Mouse (Mus musculus) heart, embryonic 11.5 days (tissue): ENCODE data around the gene Cdc42ep3. TPM values are rescaled to one million over a fixed set of nuclear protein-coding genes. Genes with fewer than 3 reads are reported as not detected.
A peak's percentile ranks its signal among the peaks of the same experiment; 100 is the strongest.

Experiments used
- ATAC-seq: fragments of 200-750 bp; cut with Nextera tagmentation; replicated peaks from 2 replicates; pipeline ENCODE4 v1.8.0; 2017; ENCODE audit warnings: moderate library complexity; ENCODE audit not compliant: insufficient number of reproducible peaks, low FRiP score, low TSS enrichment
- H3K27ac ChIP-seq: fragments of 300-500 bp; sonication (generic); 2 replicates; pipeline ENCODE4 v1.5.1; 2014; ENCODE audit warnings: mild to moderate bottlenecking, low read depth, low read length
- H3K27me3 ChIP-seq: fragments of 300-500 bp; sonication (generic); 2 replicates; pipeline ENCODE4 v1.6.1; 2014; ENCODE audit warnings: mild to moderate bottlenecking, low read length, mixed read lengths; ENCODE audit not compliant: control insufficient read depth, insufficient read depth
- H3K36me3 ChIP-seq: fragments of 300-500 bp; sonication (generic); 2 replicates; pipeline ENCODE4 v1.6.1; 2014; ENCODE audit warnings: mild to moderate bottlenecking, low read length, moderate library complexity, mixed read lengths; ENCODE audit not compliant: control insufficient read depth, insufficient read depth
- H3K4me1 ChIP-seq: fragments of 300-500 bp; sonication (generic); 2 replicates; pipeline ENCODE4 v1.6.1; 2014; ENCODE audit warnings: low read length; ENCODE audit not compliant: control insufficient read depth, insufficient read depth
- H3K4me2 ChIP-seq: fragments of 300-500 bp; sonication (generic); 2 replicates; pipeline ENCODE4 v1.6.1; 2014; ENCODE audit warnings: mild to moderate bottlenecking, moderate library complexity
- H3K4me3 ChIP-seq: fragments of 300-500 bp; sonication (generic); 2 replicates; pipeline ENCODE4 v1.5.1; 2014; ENCODE audit warnings: low read depth, low read length
- H3K9ac ChIP-seq: fragments of 300-500 bp; sonication (generic); 2 replicates; pipeline ENCODE4 v1.6.1; 2014; ENCODE audit warnings: mild to moderate bottlenecking, low read depth, low read length, moderate library complexity
- H3K9me3 ChIP-seq: fragments of 300-500 bp; sonication (generic); replicated peaks from 2 replicates; pipeline ENCODE4 v1.6.1; 2016; ENCODE audit warnings: low read length; ENCODE audit not compliant: control insufficient read depth
- WGBS: fragments of 180-500 bp; shearing (Covaris S2); extraction: QIAGEN DNeasy Blood & Tissue Kit; methylation state at CpG from one replicate; pipeline ENCODE4 v1.1.7; 2014; ENCODE audit not compliant: insufficient replicate concordance; 5-methylcytosine and 5-hydroxymethylcytosine counted together
- polyA plus RNA-seq: library from polyadenylated mRNA; unstranded; fragments of >200 nt; fragmentation: Nextera tagmentation; extraction: Ambion mirVana; gene quantifications from 2 replicates; pipeline ENCODE4 v1.2.1, GENCODE M21; 2014

The Cdc42ep3 gene
- polyA plus RNA-seq, 1 experiment from 2014 or later: 35.0 TPM

DNA sequence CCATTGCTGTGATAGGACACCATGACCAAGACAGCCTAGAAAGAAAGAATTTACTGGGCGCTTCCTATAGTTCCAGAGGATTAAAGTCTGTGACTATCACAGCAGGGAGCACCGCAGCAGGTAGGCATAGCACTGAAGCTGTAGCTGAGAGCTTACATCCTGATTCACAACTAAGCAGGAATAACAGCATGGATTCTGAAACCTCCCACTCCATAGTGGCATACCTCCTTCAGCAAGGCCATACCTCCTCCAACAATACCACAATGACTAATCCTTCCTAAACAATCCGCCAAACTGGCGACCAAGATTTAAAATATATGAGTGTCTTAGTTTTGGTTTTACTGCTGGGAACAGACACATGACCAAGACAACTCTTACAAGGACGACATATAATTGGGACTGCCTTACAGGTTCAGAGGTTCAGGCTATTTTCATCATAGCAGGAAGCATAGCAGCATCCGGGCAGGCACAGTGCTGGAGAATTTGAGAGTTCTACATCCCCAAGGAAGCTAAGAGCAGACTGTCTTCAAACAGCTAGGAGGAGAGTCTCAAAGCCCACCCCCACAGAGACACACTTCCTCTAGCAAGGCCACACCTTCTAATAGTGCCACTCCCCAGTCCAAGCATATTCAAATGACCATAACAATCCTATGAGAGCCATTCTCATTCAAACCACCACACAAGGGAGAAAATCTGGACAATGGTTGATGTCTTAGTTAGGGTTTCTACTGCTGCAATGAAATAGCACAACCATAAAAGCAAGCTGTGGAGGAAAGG is 21.7 kb upstream of the Cdc42ep3 start:
- H3K36me3 ChIP-seq: no peaks in the 10 kb centered on the region
- no peak for ATAC-seq
- no peak overlapping the region for H3K9ac ChIP-seq
- no peaks in the 10 kb centered on the region for H3K27me3 ChIP-seq
- H3K4me2 ChIP-seq: no peak overlapping the region
- 0 out of 2 replicates have a peak, but pooled peaks cover 12% of the 10 kb centered on the region for H3K4me1 ChIP-seq
- no peak overlapping the region for H3K27ac ChIP-seq
- WGBS: 61% methylated on average over 6 of the region's 6 CpGs
- H3K9me3 ChIP-seq: no peaks in the 10 kb centered on the region
- H3K4me3 ChIP-seq: no peak overlapping the region

DNA sequence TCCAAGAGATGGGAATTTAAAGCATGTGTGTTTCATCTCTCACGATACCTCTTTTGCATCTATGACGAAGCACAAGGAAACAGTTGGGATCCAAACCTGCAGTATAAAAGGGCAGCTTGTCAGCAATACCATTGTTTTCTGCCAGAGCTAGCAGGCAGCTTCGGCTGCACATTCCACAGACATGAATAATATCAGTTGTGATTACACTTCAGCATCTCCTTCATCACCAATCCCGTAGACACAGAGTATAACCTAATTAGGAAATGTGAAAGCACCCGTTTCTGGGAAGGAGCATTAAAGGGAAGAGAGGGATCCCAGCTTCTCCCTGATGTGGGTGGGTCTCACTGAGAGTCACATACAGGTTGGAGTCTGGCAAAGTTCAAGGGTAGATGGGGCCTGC is 18.1 kb upstream of the Cdc42ep3 start:
- Histone ChIP-seq H3K4me3 (no peak overlapping the region), H3K4me1 (0 out of 2 replicates have a peak, but pooled peaks cover 10% of the 10 kb centered on the region), H3K9me3 (no peaks in the 10 kb centered on the region), H3K27me3 (no peaks in the 10 kb centered on the region), H3K36me3 (no peaks in the 10 kb centered on the region), H3K27ac (no peak overlapping the region), H3K9ac (no peak overlapping the region), H3K4me2 (peak overlapping the region; percentile 25; the same call in 1 of the 2 replicates)
- no peak for ATAC-seq
- 33% methylated on average over 5 of the region's 5 CpGs for WGBS

DNA sequence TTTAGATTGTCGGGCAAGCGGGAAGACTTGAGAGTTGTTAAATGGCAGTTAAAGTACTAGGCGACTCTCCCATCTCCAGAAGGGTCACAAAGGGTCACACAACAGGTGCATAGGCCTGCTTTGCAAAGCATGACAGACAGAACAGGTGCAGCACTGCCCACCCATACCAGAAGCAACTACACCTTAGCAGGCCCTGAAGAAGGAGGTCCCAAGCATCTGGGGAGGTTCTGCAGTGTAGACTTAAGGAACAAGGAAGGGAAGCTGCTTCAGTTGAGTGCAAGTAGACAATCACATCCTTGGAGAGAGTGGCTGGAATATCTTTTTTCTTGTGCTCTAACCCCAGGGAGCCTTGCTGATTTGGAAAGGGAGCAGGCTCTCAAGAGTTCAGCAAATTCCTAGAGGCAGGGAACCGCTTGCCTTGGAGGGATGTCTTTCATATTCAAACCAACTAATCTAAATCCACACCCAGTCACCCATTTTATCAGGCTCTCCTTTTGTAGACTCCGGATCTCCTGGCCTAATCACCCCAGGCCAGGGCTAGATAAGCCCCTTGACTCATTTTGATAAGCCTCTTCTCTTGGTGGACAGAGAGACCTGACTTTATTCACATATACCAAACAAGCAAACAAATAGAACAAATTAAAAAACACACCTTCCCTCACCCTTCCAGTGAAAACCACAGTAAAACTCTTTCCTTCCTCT is 10.0 kb upstream of the Cdc42ep3 start:
- H3K27me3 ChIP-seq: no peaks in the 10 kb centered on the region
- H3K27ac ChIP-seq: no peak overlapping the region
- H3K9me3 ChIP-seq: no peaks in the 10 kb centered on the region
- H3K9ac ChIP-seq: no peak overlapping the region
- 0 out of 2 replicates have a peak, but pooled peaks cover 3% of the 10 kb centered on the region for H3K4me1 ChIP-seq
- H3K36me3 ChIP-seq: no peaks in the 10 kb centered on the region
- H3K4me2 ChIP-seq: no peak overlapping the region
- H3K4me3 ChIP-seq: no peak overlapping the region
- ATAC-seq: no peak
- 47% methylated on average over 5 of the region's 5 CpGs for WGBS

DNA sequence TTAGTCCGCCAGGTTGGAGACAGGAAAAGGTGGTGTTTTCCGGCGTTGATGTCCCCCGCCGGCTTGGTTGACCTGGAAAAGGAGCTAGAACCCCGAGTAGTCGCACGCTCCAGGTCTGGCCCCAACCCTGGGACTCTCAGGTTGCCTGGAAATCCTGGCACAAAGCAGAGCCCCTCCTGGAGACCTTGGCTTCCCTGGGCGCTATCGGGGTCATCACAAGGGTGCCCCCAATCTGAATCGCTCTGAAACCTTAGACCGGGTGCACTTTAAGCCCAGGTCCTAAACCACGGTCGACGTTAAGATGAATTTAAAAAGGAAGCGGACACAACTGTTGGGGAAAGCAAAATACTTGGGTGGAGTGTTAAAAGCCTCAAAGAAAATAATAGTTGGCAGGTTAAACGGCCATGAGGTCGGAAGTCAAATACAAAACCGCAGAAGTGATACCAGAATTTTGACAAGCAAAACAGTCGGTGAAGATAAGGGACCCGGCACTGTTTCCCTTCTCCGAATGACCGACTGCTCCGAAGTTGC is 1.2 kb upstream of the Cdc42ep3 start:
- Histone ChIP-seq H3K4me2 (peak overlapping the region; percentile 100), H3K27me3 (no peaks in the 10 kb centered on the region), H3K4me3 (peak overlapping the region; percentile 81), H3K36me3 (no peaks in the 10 kb centered on the region), H3K9me3 (no peaks in the 10 kb centered on the region), H3K9ac (peak overlapping the region; percentile 88), H3K27ac (no peak overlapping the region), H3K4me1 (peaks cover 6% of the 10 kb centered on the region; the same call in 1 of the 2 replicates)
- no peak for ATAC-seq
- 3% methylated on average over 24 of the region's 24 CpGs for WGBS

DNA sequence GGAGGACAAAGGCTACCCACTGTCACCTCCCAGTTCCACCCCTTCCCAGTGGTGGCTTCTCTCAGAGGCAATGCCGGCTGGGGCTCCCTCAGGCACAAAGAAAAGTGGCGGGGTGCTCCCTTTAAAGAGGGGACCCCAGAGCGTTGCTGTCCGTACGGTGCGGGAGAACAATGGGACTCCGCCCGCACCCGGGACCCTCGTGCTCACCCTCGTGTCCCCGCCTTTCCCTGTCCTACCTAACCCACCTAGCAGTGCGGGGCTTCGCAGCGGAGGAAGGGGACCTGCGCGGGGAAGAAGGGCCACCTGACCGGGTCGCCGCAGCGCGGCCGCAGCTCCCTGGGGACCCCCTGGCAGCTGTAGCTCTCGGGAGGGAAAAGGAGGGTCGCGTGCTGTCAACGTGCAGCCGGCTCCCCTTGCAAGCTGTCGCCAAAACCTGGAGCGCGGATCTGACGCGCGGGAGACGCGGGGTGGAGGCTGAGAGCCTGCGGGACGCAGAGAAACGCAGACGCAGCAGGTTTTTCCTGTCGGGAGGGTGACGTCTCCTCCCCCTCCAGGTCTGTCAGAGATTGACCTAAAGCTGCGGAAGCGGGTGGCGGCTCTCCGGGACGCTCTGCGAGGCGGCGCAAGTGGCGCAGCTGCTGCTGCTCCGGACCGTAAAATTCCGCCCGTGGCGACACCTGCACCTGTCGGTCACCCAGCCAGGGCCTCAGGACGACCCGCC is 540 bp upstream of the Cdc42ep3 start:
- Histone ChIP-seq H3K4me2 (peak overlapping the region; percentile 100), H3K9me3 (no peaks in the 10 kb centered on the region), H3K27ac (peak overlapping the region; percentile 74), H3K4me3 (peak overlapping the region; percentile 81), H3K4me1 (peaks cover 13% of the 10 kb centered on the region), H3K27me3 (no peaks in the 10 kb centered on the region), H3K36me3 (no peaks in the 10 kb centered on the region), H3K9ac (peak overlapping the region; percentile 88)
- under 1% methylated on average over 59 of the region's 59 CpGs for WGBS
- ATAC-seq: peak; percentile 43

DNA sequence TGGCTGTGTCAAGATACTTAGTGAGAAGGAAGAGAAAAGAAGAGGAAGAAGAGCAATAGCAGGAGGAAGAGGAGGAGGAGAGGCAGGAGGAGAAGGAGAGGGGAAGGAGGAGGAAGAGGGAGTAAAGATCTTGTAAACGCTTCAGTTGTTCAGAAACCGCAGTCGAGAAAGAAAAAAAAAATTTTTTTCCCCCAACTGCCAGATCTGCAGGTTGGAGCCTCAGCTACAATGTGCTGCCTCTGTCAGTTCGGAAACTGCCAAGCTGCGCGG is 782 bp downstream of the Cdc42ep3 start:
- Histone ChIP-seq H3K9ac (peak overlapping the region; percentile 88), H3K27me3 (no peaks in the 10 kb centered on the region), H3K9me3 (no peaks in the 10 kb centered on the region), H3K27ac (peak overlapping the region; percentile 74; the same call in 1 of the 2 replicates), H3K4me2 (peak overlapping the region; percentile 100), H3K4me1 (peaks cover 25% of the 10 kb centered on the region), H3K4me3 (peak overlapping the region; percentile 81), H3K36me3 (no peaks in the 10 kb centered on the region)
- ATAC-seq: no peak
- WGBS: 2% methylated on average over 6 of the region's 6 CpGs

DNA sequence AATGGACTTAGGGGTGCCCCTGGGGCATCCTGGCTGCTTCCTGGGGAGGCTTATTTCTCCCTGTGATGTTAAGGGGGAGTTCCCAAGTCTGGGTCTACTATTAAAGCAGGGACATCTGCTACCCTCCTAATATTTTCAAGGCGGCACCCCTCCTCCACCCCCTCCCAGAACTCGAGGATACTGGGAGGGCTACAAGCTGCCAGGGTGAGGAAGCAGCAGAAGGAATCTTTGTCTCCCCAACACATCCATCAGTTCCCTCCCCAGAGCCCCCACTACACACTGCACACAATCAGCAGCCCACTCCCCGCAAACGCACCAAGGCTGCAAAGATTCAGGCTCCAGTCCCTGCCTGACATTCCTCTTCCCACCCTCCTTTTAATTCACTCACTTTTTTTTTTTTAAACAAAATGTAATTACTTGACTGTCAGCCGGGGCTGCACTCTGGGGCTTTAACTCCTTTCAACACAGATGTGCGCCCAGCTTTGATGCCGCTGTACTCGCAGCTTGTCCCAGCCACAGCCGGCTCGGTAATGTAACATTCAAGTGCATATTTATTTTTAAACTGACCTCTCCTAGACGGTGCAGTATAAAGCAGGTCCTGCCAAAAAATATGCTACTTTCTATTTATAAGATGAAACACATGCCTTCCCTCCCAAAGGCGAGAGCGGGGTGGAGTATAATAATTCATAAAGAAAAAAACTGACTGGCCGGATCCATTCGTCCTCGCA is 1.3 kb downstream of the Cdc42ep3 start:
- H3K27ac ChIP-seq: peak overlapping the region; percentile 74; the same call in 1 of the 2 replicates
- H3K4me1 ChIP-seq: peaks cover 25% of the 10 kb centered on the region
- H3K4me3 ChIP-seq: peak overlapping the region; percentile 81
- H3K36me3 ChIP-seq: no peaks in the 10 kb centered on the region
- peak overlapping the region; percentile 88 for H3K9ac ChIP-seq
- no peaks in the 10 kb centered on the region for H3K9me3 ChIP-seq
- no peaks in the 10 kb centered on the region for H3K27me3 ChIP-seq
- peak overlapping the region; percentile 100 for H3K4me2 ChIP-seq
- no peak for ATAC-seq
- WGBS: 5% methylated on average over 16 of the region's 16 CpGs

DNA sequence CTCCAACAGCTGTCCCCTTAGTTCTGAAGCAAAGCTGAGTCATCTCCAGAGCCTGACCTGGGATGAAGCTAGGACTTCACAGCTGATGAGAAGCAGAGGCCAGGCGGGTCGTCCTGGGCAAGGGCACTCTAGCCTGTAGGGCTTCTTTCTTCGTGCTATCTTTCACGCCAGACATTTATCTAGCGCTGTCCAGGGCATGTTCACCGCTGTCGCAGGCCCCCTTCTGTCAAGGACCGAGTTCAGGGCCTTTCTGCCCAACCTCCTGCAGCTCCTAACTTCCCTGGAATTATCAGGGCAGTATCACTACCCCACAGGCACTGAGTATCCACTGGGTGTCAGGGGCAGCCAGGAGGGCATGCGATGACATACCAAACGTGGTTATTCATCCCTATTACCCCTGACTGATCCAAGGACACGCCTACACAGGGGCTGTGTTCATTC is 4.1 kb downstream of the Cdc42ep3 start:
- peak overlapping the region; percentile 70 for H3K27ac ChIP-seq
- no peaks in the 10 kb centered on the region for H3K9me3 ChIP-seq
- H3K36me3 ChIP-seq: no peaks in the 10 kb centered on the region
- H3K9ac ChIP-seq: no peak overlapping the region
- no peaks in the 10 kb centered on the region for H3K27me3 ChIP-seq
- no peak overlapping the region for H3K4me3 ChIP-seq
- WGBS: 23% methylated on average over 11 of the region's 11 CpGs
- peak; percentile 77 for ATAC-seq
- peaks cover 36% of the 10 kb centered on the region for H3K4me1 ChIP-seq
- H3K4me2 ChIP-seq: peak overlapping the region; percentile 29
